In the genomic region with DNA sequence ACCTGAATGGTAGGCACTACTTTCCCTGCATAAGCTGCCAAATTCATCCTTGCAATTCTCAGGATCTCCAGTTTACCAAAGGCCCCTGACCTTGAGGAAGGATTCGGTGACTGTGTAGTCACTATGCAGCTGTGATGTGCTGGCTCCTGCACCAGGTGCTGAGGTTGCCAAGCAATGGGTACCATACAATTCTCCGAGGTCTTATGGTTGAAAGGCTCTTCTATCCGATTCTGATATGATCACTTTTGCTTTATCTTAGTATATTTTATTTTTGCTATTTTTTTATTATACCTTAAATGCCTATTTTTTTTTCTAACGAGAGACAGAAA, we compare ENCODE assay signal across 22 mouse cellular contexts. TPM values are rescaled to one million over a fixed set of nuclear protein-coding genes. Genes with fewer than 3 reads are reported as not detected.
A peak's percentile ranks its signal among the peaks of the same experiment; 100 is the strongest.
DNase-seq lines count a peak whose midpoint lies in the region; ATAC-seq and TF ChIP-seq lines count a peak whose summit lies in the region.
"Had no signal": no experiment of that assay in that cellular context is flagged by ENCODE, and none has a peak within 500 bp of the region (broad histone marks: within the 10 kb centered on the region; RNA-seq: fewer than 3 reads in every experiment).

No protein-coding gene starts in this region.

- TF ChIP-seq CTCF in midbrain, postnatal 0 days (IDR thresholded peaks at IDR 0.05), result no peak
- no peak for TF ChIP-seq CTCF in stomach, postnatal 0 days (IDR thresholded peaks at IDR 0.05; ENCODE audit: low read depth)

- H3K4me2 ChIP-seq in kidney, embryonic 14.5 days (replicated peaks; ENCODE audit: low read depth, low read length), result no peak overlapping the region
- no peak overlapping the region for H3K4me2 ChIP-seq in midbrain, postnatal 0 days (ENCODE audit: low read depth, low read length, poor library complexity, severe bottlenecking)
- no peak overlapping the region for H3K4me2 ChIP-seq in stomach, postnatal 0 days (replicated peaks; ENCODE audit: low read depth)
- H3K4me2 ChIP-seq: embryonic facial prominence, embryonic 12.5 days; heart, embryonic 13.5 days; hindbrain, embryonic 15.5 days; kidney, embryonic 15.5 days; limb, embryonic 13.5 days; liver, embryonic 12.5 days; midbrain, embryonic 15.5 days had no signal

- peak; percentile 39; the same call in 1 of the 2 replicates for ATAC-seq in kidney, embryonic 14.5 days (ENCODE audit: low FRiP score, low TSS enrichment)
- no peak for ATAC-seq in midbrain, postnatal 0 days (ENCODE audit: low FRiP score)
- ATAC-seq in stomach, postnatal 0 days (ENCODE audit: low FRiP score, low TSS enrichment), result peak; percentile 47
- ATAC-seq: forebrain, postnatal 0 days; liver, embryonic 12.5 days had no signal

- H3K4me3 ChIP-seq in kidney, embryonic 14.5 days (ENCODE audit: low read length), result no peak overlapping the region
- no peak overlapping the region for H3K4me3 ChIP-seq in midbrain, embryonic 10.5 days
- H3K4me3 ChIP-seq in midbrain, postnatal 0 days (ENCODE audit: low read depth, low read length), result no peak overlapping the region
- H3K4me3 ChIP-seq in limb, embryonic 10.5 days, result no peak overlapping the region
- H3K4me3 ChIP-seq in stomach, postnatal 0 days (ENCODE audit: low read depth, low read length), result no peak overlapping the region
- H3K4me3 ChIP-seq: embryonic facial prominence, embryonic 12.5 days; forebrain, embryonic 10.5 days; heart, embryonic 13.5 days; hindbrain, embryonic 15.5 days; kidney, embryonic 15.5 days; limb, embryonic 13.5 days; liver, embryonic 12.5 days; midbrain, embryonic 15.5 days had no signal

- H3K4me1 ChIP-seq in kidney, embryonic 14.5 days (ENCODE audit: control insufficient read depth, insufficient read depth, low read length), result peaks cover 6% of the 10 kb centered on the region; the same call in 1 of the 2 replicates
- peaks cover 19% of the 10 kb centered on the region for H3K4me1 ChIP-seq in midbrain, embryonic 10.5 days
- H3K4me1 ChIP-seq in midbrain, postnatal 0 days (ENCODE audit: insufficient read depth, low read length), result no peaks in the 10 kb centered on the region
- no peaks in the 10 kb centered on the region for H3K4me1 ChIP-seq in limb, embryonic 10.5 days
- no peaks in the 10 kb centered on the region; the same call in none of the 2 replicates for H3K4me1 ChIP-seq in stomach, postnatal 0 days (replicated peaks; ENCODE audit: control insufficient read depth, insufficient read depth)
- H3K4me1 ChIP-seq: hindbrain, embryonic 15.5 days; liver, embryonic 12.5 days had no signal

- no peaks in the 10 kb centered on the region for H3K9me3 ChIP-seq in kidney, embryonic 14.5 days (ENCODE audit: control insufficient read depth, low read length)
- H3K9me3 ChIP-seq in midbrain, embryonic 10.5 days (replicated peaks), result no peaks in the 10 kb centered on the region
- H3K9me3 ChIP-seq in midbrain, postnatal 0 days (ENCODE audit: low read length), result no peaks in the 10 kb centered on the region
- H3K9me3 ChIP-seq in limb, embryonic 10.5 days (replicated peaks), result no peaks in the 10 kb centered on the region
- H3K9me3 ChIP-seq in stomach, postnatal 0 days (ENCODE audit: control insufficient read depth, low read length), result no peaks in the 10 kb centered on the region
- H3K9me3 ChIP-seq: embryonic facial prominence, embryonic 12.5 days; forebrain, embryonic 10.5 days; heart, embryonic 13.5 days; hindbrain, embryonic 15.5 days; kidney, embryonic 15.5 days; limb, embryonic 13.5 days; liver, embryonic 12.5 days; midbrain, embryonic 15.5 days had no signal

- no peak for TF ChIP-seq EP300 in stomach, postnatal 0 days (optimal IDR thresholded peaks at IDR 0.05)

- H3K9ac ChIP-seq in kidney, embryonic 14.5 days (ENCODE audit: low read depth, low read length), result no peak overlapping the region
- H3K9ac ChIP-seq in midbrain, postnatal 0 days (replicated peaks; ENCODE audit: low read length, poor library complexity, severe bottlenecking), result no peak overlapping the region
- no peak overlapping the region for H3K9ac ChIP-seq in stomach, postnatal 0 days (ENCODE audit: low read length)
- H3K9ac ChIP-seq: embryonic facial prominence, embryonic 12.5 days; forebrain, postnatal 0 days; heart, embryonic 13.5 days; hindbrain, embryonic 15.5 days; kidney, embryonic 15.5 days; limb, embryonic 13.5 days; liver, embryonic 12.5 days; midbrain, embryonic 15.5 days had no signal

- no peak overlapping the region for H3K27ac ChIP-seq in kidney, embryonic 14.5 days (ENCODE audit: low read depth, low read length)
- H3K27ac ChIP-seq in midbrain, embryonic 10.5 days (replicated peaks), result peak overlapping the region; percentile 24
- no peak overlapping the region for H3K27ac ChIP-seq in midbrain, postnatal 0 days (ENCODE audit: low read depth, low read length)
- H3K27ac ChIP-seq in limb, embryonic 10.5 days, result 0 out of 2 replicates have a peak overlapping the region, but pooled peaks have one; percentile 0
- peak overlapping the region; percentile 37 for H3K27ac ChIP-seq in stomach, postnatal 0 days (replicated peaks)
- H3K27ac ChIP-seq: embryonic facial prominence, embryonic 12.5 days; forebrain, embryonic 10.5 days; heart, embryonic 13.5 days; hindbrain, embryonic 15.5 days; limb, embryonic 13.5 days; liver, embryonic 12.5 days had no signal

- H3K27me3 ChIP-seq in kidney, embryonic 14.5 days (ENCODE audit: control insufficient read depth, insufficient read depth, low read length), result no peaks in the 10 kb centered on the region
- H3K27me3 ChIP-seq in midbrain, embryonic 10.5 days (ENCODE audit: low read depth, poor library complexity, severe bottlenecking), result no peaks in the 10 kb centered on the region
- H3K27me3 ChIP-seq in midbrain, postnatal 0 days (ENCODE audit: insufficient read depth, low read length), result no peaks in the 10 kb centered on the region
- no peaks in the 10 kb centered on the region for H3K27me3 ChIP-seq in limb, embryonic 10.5 days (ENCODE audit: low read depth, poor library complexity, severe bottlenecking)
- no peaks in the 10 kb centered on the region for H3K27me3 ChIP-seq in stomach, postnatal 0 days (ENCODE audit: control insufficient read depth, insufficient read depth, low read length)
- H3K27me3 ChIP-seq: CH12.LX; embryonic facial prominence, embryonic 12.5 days; heart, embryonic 13.5 days; hindbrain, embryonic 15.5 days; kidney, embryonic 15.5 days; limb, embryonic 13.5 days; liver, embryonic 12.5 days; midbrain, embryonic 15.5 days had no signal

- 85% methylated on average over 4 of the region's 4 CpGs for WGBS in kidney, embryonic 14.5 days
- WGBS in midbrain, embryonic 10.5 days, result 87% methylated on average over 4 of the region's 4 CpGs
- WGBS in midbrain, postnatal 0 days, result 84% methylated on average over 4 of the region's 4 CpGs
- 91% methylated on average over 4 of the region's 4 CpGs for WGBS in limb, embryonic 10.5 days
- WGBS in stomach, postnatal 0 days, result 73% methylated on average over 4 of the region's 4 CpGs

- H3K36me3 ChIP-seq in kidney, embryonic 14.5 days (ENCODE audit: control insufficient read depth, insufficient read depth, low read length), result no peaks in the 10 kb centered on the region
- H3K36me3 ChIP-seq in midbrain, embryonic 10.5 days, result no peaks in the 10 kb centered on the region
- H3K36me3 ChIP-seq in midbrain, postnatal 0 days (ENCODE audit: insufficient read depth, low read length), result no peaks in the 10 kb centered on the region
- no peaks in the 10 kb centered on the region for H3K36me3 ChIP-seq in limb, embryonic 10.5 days
- H3K36me3 ChIP-seq in stomach, postnatal 0 days (ENCODE audit: control insufficient read depth, insufficient read depth, low read length), result no peaks in the 10 kb centered on the region
- H3K36me3 ChIP-seq: embryonic facial prominence, embryonic 12.5 days; forebrain, embryonic 10.5 days; heart, embryonic 13.5 days; hindbrain, embryonic 15.5 days; kidney, embryonic 15.5 days; limb, embryonic 13.5 days; liver, embryonic 12.5 days; midbrain, embryonic 15.5 days had no signal

- no peak for DNase-seq in kidney, postnatal 4 days
- no peak for DNase-seq in midbrain, embryonic 10.5 days (ENCODE audit: low spot score)
- DNase-seq in midbrain, postnatal 0 days (ENCODE audit: low spot score), result no peak
- DNase-seq in limb, embryonic 10.5 days (ENCODE audit: low spot score), result no peak
- no peak for DNase-seq in stomach, postnatal 0 days (ENCODE audit: low spot score)
- no peak for DNase-seq in urinary bladder, postnatal 14 days (ENCODE audit: low spot score)
- DNase-seq: B cell, adult 2 months; cerebellum, adult 8-10 months; forebrain, postnatal 0 days; right cerebral cortex, postnatal 25 days; thymus, adult 2 months; thymus, postnatal 36 days had no signal

RNA-seq across cellular contexts. Expression of gene Rhob, which starts 11.2 kb away (rescaled TPM):
- polyA plus RNA-seq in kidney, embryonic 14.5 days (2014; fragmentation: Nextera tagmentation; extraction: Ambion mirVana), result 38.3 and 43.6 TPM in 2 replicates
- polyA plus RNA-seq in midbrain, embryonic 10.5 days (2016; fragmentation: Nextera tagmentation; extraction: Ambion mirVana), result 30.0 and 30.1 TPM in 2 replicates
- 323 and 329 TPM in 2 replicates for total RNA-seq in midbrain, postnatal 0 days (2014; rRNA removed)
- 74.1 and 75.1 TPM in 2 replicates for polyA plus RNA-seq in midbrain, postnatal 0 days (2015; fragmentation: Nextera tagmentation; extraction: Ambion mirVana)
- 14.7 and 16.7 TPM in 2 replicates for polyA plus RNA-seq in limb, embryonic 10.5 days (2016; fragmentation: Nextera tagmentation; extraction: Ambion mirVana)
- polyA plus RNA-seq in stomach, postnatal 0 days (2015; fragmentation: Nextera tagmentation; extraction: Ambion mirVana), result 32.9 and 39.5 TPM in 2 replicates

Comparison
In these comparisons a context has a peak if more than half of its experiments do, and no peak if none do; other contexts are left out.
1. H3K27ac ChIP-seq: peak in midbrain, embryonic 10.5 days (single experiment), limb, embryonic 10.5 days (single experiment) and stomach, postnatal 0 days (single experiment); none in kidney, embryonic 14.5 days (single experiment) and midbrain, postnatal 0 days (single experiment).